Mouse (Mus musculus) adipocyte (in vitro differentiated cells): ENCODE data around the gene Clasp1.

ENCODE experiments used
- DNase-seq: peaks from one replicate; pipeline ENCODE4 v3.0.0-alpha.2; 2016; ENCODE audit warnings: low spot score

Clasp1 gene

GRCm38 (mm10) chr1:118498311-118498710, 109.5 kb downstream of the Clasp1 start:
- DNase-seq, result peak; percentile 87

GRCm38 (mm10) chr1:118500606-118501005, 111.7 kb downstream of the Clasp1 start:
- DNase-seq, result no peak

GRCm38 (mm10) chr1:118501691-118502090, 112.8 kb downstream of the Clasp1 start:
- no peak for DNase-seq

GRCm38 (mm10) chr1:118505746-118506145, 116.9 kb downstream of the Clasp1 start:
- DNase-seq, result no peak

- no peak for DNase-seq
These were observed 122.1 kb downstream of the Clasp1 start for GRCm38 (mm10) chr1:118510996-118511395.

- no peak for DNase-seq
These were observed 123.1 kb downstream of the Clasp1 start for GRCm38 (mm10) chr1:118511738-118512530.

- DNase-seq, result no peak
These were observed 127.4 kb downstream of the Clasp1 start for GRCm38 (mm10) chr1:118516256-118516655.

- peak; percentile 32 for DNase-seq
These were observed 134.3 kb downstream of the Clasp1 start for GRCm38 (mm10) chr1:118523161-118523560.

- DNase-seq, result peak; percentile 79
These were observed 136.5 kb downstream of the Clasp1 start for GRCm38 (mm10) chr1:118525336-118525735.

GRCm38 (mm10) chr1:118529213-118529612, 140.4 kb downstream of the Clasp1 start:
- no peak for DNase-seq

GRCm38 (mm10) chr1:118531259-118531658, 142.4 kb downstream of the Clasp1 start:
- no peak for DNase-seq

- DNase-seq, result no peak
These were observed 147.2 kb downstream of the Clasp1 start for GRCm38 (mm10) chr1:118536021-118536420.

- DNase-seq, result no peak
These were observed 150.2 kb downstream of the Clasp1 start for GRCm38 (mm10) chr1:118539046-118539445.

GRCm38 (mm10) chr1:118542880-118543279, 154.0 kb downstream of the Clasp1 start:
- DNase-seq, result no peak

- no peak for DNase-seq
These were observed 159.9 kb downstream of the Clasp1 start for GRCm38 (mm10) chr1:118548769-118549168.

- no peak for DNase-seq
These were observed 162.3 kb downstream of the Clasp1 start for GRCm38 (mm10) chr1:118551152-118551551.

- no peak for DNase-seq
These were observed 163.2 kb downstream of the Clasp1 start for GRCm38 (mm10) chr1:118552071-118552470.

GRCm38 (mm10) chr1:118553045-118553444, 164.2 kb downstream of the Clasp1 start:
- DNase-seq, result no peak

GRCm38 (mm10) chr1:118553451-118553850, 164.6 kb downstream of the Clasp1 start:
- DNase-seq, result no peak

- DNase-seq, result no peak
These were observed 166.1 kb downstream of the Clasp1 start for GRCm38 (mm10) chr1:118554961-118555360.

GRCm38 (mm10) chr1:118559716-118560115, 170.9 kb downstream of the Clasp1 start:
- no peak for DNase-seq

GRCm38 (mm10) chr1:118564561-118564960, 175.7 kb downstream of the Clasp1 start:
- DNase-seq, result no peak

- no peak for DNase-seq
These were observed 178.8 kb downstream of the Clasp1 start for GRCm38 (mm10) chr1:118567659-118568058.

GRCm38 (mm10) chr1:118580174-118580702, 191.4 kb downstream of the Clasp1 start:
- no peak for DNase-seq
